Mouse (Mus musculus): ENCODE measurements around the gene Inca1. TPM values are rescaled to one million over a fixed set of nuclear protein-coding genes. Genes with fewer than 3 reads are reported as not detected.

Inca1 gene
- total RNA-seq, 1 experiment from 2014 or later: 15.2 TPM

GRCm38 (mm10) chr11:70669582-70670345, 30.2 kb downstream of the Inca1 start:
- DNase-seq: peak; percentile 86

- peak; percentile 97 for DNase-seq
Observed at GRCm38 (mm10) chr11:70668771-70669505, 31.0 kb downstream of the Inca1 start, which contains the start of gene Spag7. Spag7 (minus strand) TSS chr11:70669416.

- peak; percentile 87 for DNase-seq
Observed at GRCm38 (mm10) chr11:70668335-70668770, 31.6 kb downstream of the Inca1 start.

- DNase-seq: no peak
Observed at GRCm38 (mm10) chr11:70667271-70668150, 32.4 kb downstream of the Inca1 start.

- DNase-seq: no peak
Observed at GRCm38 (mm10) chr11:70666687-70667086, 33.3 kb downstream of the Inca1 start.

GRCm38 (mm10) chr11:70664741-70665140, 35.2 kb downstream of the Inca1 start:
- no peak for DNase-seq

GRCm38 (mm10) chr11:70663957-70664356, 36.0 kb downstream of the Inca1 start:
- DNase-seq: no peak

GRCm38 (mm10) chr11:70663101-70663500, 36.9 kb downstream of the Inca1 start:
- DNase-seq: no peak

- DNase-seq: no peak
Observed at GRCm38 (mm10) chr11:70660571-70660970, 39.4 kb downstream of the Inca1 start.

GRCm38 (mm10) chr11:70658942-70659341, 41.0 kb downstream of the Inca1 start:
- DNase-seq: no peak

- no peak for DNase-seq
Observed at GRCm38 (mm10) chr11:70658521-70658920, 41.4 kb downstream of the Inca1 start.

- DNase-seq: no peak
Observed at GRCm38 (mm10) chr11:70657991-70658390, 42.0 kb downstream of the Inca1 start.

- no peak for DNase-seq
Observed at GRCm38 (mm10) chr11:70657573-70657972, 42.4 kb downstream of the Inca1 start.

GRCm38 (mm10) chr11:70656964-70657363, 43.0 kb downstream of the Inca1 start, which contains the start of gene Eno3:
Eno3 (plus strand) TSS chr11:70657202.
- peak; percentile 50 for DNase-seq

GRCm38 (mm10) chr11:70656456-70656927, 43.5 kb downstream of the Inca1 start:
- peak; percentile 56 for DNase-seq

- DNase-seq: peak; percentile 79
Observed at GRCm38 (mm10) chr11:70655571-70656455, 44.1 kb downstream of the Inca1 start.

GRCm38 (mm10) chr11:70654923-70655570, 44.9 kb downstream of the Inca1 start:
- DNase-seq: peak; percentile 94

- peak; percentile 90 for DNase-seq
Observed at GRCm38 (mm10) chr11:70654198-70654922, 45.6 kb downstream of the Inca1 start, which contains the start of gene Pfn1. Pfn1 (minus strand) TSS chr11:70654644.

GRCm38 (mm10) chr11:70653345-70654197, 46.4 kb downstream of the Inca1 start:
- peak; percentile 85 for DNase-seq

All from adrenal gland, postnatal 14 days (tissue).